Mouse (Mus musculus) 3T3-L1 (cell line): Measurements from ENCODE around the gene Nalcn.
A peak's percentile ranks its signal among the peaks of the same experiment; 100 is the strongest.
"Not testable (repeated sequence)": the region's sequence is repeated elsewhere in the genome, so short reads cannot be mapped to it uniquely, and the experiment has no call there.

Experiments used
- DNase-seq: peaks from one replicate; pipeline ENCODE4 v3.0.0-alpha.2; 2015; ENCODE audit warnings: low read depth, low spot score

The Nalcn gene

DNA sequence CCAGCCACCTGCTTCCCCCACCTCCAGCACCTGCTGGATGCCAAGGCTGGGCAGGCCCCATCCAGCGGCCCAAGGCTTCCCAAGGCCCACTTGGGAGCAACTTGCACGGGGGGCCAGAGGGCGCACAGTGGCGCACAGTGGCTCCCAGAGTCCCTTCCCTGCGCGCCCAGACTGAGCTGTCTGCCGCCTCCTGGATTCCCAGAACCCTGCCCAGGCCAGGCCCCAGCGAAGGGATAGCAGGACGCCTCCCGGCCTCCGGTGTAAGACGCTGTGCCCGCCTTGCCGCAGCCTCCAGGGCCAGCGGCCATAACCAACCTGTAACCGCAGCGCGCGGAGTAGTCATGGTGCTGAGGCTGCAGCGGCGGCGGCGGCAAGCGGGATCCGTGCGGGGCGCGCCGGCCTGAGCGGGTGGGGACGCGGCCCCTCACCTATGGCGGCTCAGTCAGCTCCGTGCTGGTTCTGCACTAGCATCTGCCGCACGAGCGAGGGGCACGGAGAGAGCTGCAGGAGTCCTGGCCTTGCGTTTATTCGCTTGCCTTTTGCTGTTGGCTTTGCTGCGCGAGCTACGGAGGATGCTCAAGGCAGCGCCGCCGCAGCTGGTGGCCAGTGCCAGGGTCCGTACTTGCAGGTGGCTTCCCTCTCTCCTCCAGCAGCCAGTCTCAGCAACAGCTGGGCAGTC lies at the start of gene Nalcn:
Gene Nalcn (minus strand): TSS at position 644 of the 679 bp plus-strand sequence.
- DNase-seq = no peak

- not testable (repeated sequence) for DNase-seq
Observed at GRCm38 (mm10) chr14:123671076-123671475, 44.1 kb upstream of the Nalcn start.

DNA sequence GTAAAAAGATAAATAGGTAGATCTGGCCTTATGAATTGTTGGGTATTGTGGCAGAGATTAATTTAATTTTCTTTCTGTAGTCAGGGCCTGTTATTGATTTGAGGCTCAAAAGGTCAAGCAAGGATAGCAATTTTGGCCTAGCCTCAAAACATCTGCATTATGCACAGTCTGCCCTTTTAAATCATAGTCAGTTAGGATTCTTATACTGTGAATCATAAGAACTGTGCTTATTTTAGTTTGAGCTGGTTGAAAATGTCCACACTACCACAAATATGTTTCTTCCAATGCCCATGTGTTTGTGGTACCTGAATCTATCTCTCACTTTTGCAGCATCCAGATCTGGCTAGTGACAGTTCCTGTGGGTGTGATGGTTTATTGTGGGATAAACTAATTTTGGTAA lies 37.5 kb upstream of the Nalcn start:
- DNase-seq = peak; percentile 62

GRCm38 (mm10) chr14:123663206-123663605 lies 36.3 kb upstream of the Nalcn start:
- DNase-seq = peak; percentile 65

DNA sequence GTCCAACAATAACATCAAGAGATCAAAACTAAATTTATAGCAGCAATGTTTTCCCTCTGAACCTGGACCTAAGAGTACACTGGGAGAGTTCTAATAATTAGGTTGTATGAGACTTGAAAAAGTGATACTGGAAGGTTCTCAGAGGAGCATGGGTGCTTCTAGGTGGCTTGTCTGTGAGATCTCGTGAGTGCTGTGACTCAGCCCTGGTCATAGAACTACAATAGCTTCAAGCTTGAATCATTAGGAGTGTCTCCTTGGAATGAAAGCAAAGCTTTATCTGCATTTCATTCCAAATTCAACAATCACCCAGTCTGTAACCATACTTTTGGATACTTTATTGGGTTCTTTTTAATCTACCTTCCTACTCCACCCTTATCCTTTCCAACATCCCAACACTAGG lies 35.4 kb upstream of the Nalcn start:
- peak; percentile 76 for DNase-seq

GRCm38 (mm10) chr14:123661091-123661491 lies 34.1 kb upstream of the Nalcn start:
- peak; percentile 56 for DNase-seq

DNA sequence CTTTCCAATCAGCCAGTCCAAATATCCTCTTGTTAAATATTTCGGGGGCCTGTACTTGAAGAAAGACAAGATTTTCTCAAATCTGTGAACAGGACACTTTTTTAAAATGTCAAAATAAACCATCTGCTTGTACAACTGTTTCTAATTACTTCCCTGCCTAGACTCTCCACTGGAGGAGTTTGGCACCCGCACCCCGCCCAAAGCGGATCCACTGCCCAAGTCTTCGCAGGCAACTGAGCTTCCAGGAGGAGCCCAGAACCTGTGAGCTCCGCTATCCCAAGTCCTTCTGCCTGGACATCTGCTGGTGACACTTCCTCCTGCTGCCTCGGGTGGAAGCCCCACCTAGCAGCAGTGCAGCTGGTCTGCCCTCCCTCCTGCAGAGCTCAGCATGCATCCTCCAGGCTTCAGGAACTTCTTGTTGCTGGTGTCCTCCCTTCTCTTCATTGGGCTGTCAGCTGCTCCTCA lies 33.0 kb upstream of the Nalcn start, which contains the start of gene Itgbl1:
Gene Itgbl1 (plus strand): TSS at position 51 of the 465 bp plus-strand sequence.
- DNase-seq = peak; percentile 44

- no peak for DNase-seq
Observed at GRCm38 (mm10) chr14:123627180-123627562, 227 bp upstream of the Nalcn start.

DNA sequence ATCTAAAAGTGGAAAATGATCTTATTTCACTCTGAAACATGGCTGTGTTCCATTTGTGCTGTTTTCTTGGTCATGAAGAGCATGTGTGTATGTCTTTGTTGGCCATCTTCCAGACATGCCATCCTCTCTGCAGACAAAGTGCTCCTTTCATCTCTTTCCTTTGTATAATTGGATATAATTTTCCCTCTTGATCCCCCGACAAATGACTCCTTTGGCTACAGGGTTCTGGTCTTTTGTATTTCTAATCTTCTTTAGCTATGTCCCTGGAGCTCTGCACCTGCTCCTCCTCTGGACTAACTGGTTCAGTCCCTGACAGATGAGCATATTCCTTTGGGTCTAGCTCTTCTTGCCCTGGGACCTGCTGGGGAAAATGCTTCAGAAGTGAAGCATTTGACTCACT lies 4.0 kb downstream of the Nalcn start:
- no peak for DNase-seq

DNA sequence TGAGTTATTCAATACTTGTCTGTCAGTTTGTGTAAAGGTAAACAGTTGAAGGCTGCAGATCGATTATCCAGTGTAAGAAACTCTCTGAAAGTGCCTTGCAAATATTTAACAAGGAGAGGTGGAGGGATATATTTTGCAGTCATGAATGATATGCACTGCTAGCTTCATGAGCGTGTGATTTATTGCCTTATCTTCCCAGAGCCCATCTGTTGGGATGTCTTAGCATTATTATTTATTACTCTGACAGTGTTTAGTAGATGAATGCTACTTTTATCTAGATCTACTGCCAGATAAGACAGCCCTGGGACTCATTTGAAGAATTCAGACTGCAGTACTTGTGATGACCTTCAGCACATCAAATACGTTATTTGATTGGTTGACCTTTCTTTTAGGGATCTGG lies 31.7 kb downstream of the Nalcn start:
- DNase-seq = no peak

- DNase-seq = no peak
Observed at GRCm38 (mm10) chr14:123587412-123587811, 39.5 kb downstream of the Nalcn start.

GRCm38 (mm10) chr14:123582433-123582832 lies 44.5 kb downstream of the Nalcn start:
- DNase-seq = no peak

GRCm38 (mm10) chr14:123575356-123575755 lies 51.6 kb downstream of the Nalcn start:
- DNase-seq = no peak

- no peak for DNase-seq
Observed at GRCm38 (mm10) chr14:123574936-123575335, 52.0 kb downstream of the Nalcn start.

- DNase-seq = no peak
Observed at GRCm38 (mm10) chr14:123566599-123566998, 60.3 kb downstream of the Nalcn start.

GRCm38 (mm10) chr14:123555533-123555932 lies 71.4 kb downstream of the Nalcn start:
- DNase-seq = no peak

GRCm38 (mm10) chr14:123554936-123555335 lies 72.0 kb downstream of the Nalcn start:
- DNase-seq = no peak

DNA sequence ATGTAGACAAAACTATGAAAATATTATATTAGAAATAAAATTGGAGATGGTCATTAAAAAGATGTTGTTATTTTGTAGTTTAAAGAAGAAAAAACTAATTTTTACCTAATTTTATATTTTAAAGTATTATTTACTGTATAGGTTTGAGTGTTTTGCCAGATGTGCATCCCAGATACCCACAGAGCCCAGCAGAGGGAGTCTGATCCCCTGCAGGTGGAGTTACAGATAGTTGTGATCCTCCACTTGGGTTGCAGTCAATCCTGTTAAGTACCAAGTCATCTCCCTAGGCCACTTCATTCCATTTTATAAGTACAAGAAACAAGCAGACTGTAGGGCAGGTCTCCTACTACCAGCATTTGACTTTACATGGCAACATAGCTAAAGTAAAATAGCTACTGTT lies 84.6 kb downstream of the Nalcn start:
- DNase-seq = peak; percentile 62

GRCm38 (mm10) chr14:123535636-123536035 lies 91.3 kb downstream of the Nalcn start:
- DNase-seq = no peak

DNA sequence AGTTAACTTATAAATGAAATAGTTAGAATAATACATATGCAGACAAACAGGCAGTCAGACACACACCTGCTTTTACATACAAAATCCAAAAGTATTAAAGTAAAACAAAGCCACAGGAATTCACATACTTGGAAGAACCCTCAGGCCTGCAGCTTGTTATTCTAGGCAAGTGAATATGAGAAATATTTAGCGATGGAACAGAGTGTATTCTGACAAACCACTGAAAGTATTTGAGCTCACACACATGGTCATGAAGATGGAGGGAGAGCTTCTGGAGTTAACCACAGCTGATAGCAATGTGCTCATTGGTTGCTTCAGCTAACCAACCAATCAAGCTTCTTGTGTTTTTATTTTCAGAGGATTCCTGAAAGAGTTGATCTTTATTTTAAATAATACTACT lies 93.9 kb downstream of the Nalcn start:
- peak; percentile 88 for DNase-seq

DNA sequence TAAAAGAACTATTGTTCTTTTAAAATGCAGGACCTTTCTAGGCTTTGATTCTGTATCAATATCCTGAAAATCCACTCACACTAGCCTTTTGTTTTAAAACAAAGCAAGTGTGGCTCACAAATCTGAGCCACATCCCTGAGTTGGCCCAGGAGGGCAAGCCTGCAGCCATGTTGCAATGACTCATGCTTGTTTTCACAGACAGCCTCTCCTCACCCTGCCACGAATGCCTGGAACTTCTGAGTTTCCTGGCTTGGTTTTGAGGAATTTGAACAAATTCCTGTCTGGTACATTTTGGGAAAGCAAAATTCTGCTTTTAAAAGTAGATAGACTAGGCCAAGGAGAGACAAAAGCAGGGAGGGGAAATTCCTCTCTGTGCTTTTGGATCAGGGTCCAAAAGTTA lies 95.7 kb downstream of the Nalcn start:
- peak; percentile 92 for DNase-seq

GRCm38 (mm10) chr14:123529143-123529542 lies 97.8 kb downstream of the Nalcn start:
- peak; percentile 59 for DNase-seq

GRCm38 (mm10) chr14:123513376-123514141 lies 113.4 kb downstream of the Nalcn start:
- DNase-seq = peak; percentile 11
